Mouse (Mus musculus) midbrain, embryonic 12.5 days (tissue): ENCODE data around the gene Npy2r. TPM values are rescaled to one million over a fixed set of nuclear protein-coding genes. Genes with fewer than 3 reads are reported as not detected.

Experiments
- ATAC-seq: fragments of 200-750 bp; cut with Nextera tagmentation; 2 replicates; pipeline ENCODE4 v1.8.0; 2017; ENCODE audit warnings: low read depth, moderate TSS enrichment, moderate library complexity; ENCODE audit not compliant: low FRiP score
- H3K27ac ChIP-seq: fragments of 300-500 bp; sonication (generic); replicated peaks from 2 replicates; pipeline ENCODE4 v1.5.1; 2016; ENCODE audit warnings: mild to moderate bottlenecking
- H3K27me3 ChIP-seq: fragments of 300-500 bp; sonication (generic); 2 replicates; pipeline ENCODE4 v1.6.1; 2016; ENCODE audit warnings: mild to moderate bottlenecking
- H3K36me3 ChIP-seq: fragments of 300-500 bp; sonication (generic); 2 replicates; pipeline ENCODE4 v1.6.1; 2016
- H3K4me1 ChIP-seq: fragments of 300-500 bp; sonication (generic); 2 replicates; pipeline ENCODE4 v1.6.1; 2016
- H3K4me2 ChIP-seq: fragments of 300-500 bp; sonication (generic); replicated peaks from 2 replicates; pipeline ENCODE4 v1.6.1; 2016; ENCODE audit warnings: mild to moderate bottlenecking, moderate library complexity
- H3K4me3 ChIP-seq: fragments of 300-500 bp; sonication (generic); 2 replicates; pipeline ENCODE4 v1.5.1; 2016; ENCODE audit warnings: mild to moderate bottlenecking
- H3K9ac ChIP-seq: fragments of 300-500 bp; sonication (generic); replicated peaks from 2 replicates; pipeline ENCODE4 v1.6.1; 2016; ENCODE audit warnings: mild to moderate bottlenecking, moderate library complexity
- H3K9me3 ChIP-seq: fragments of 300-500 bp; sonication (generic); 2 replicates; pipeline ENCODE4 v1.6.1; 2016; ENCODE audit warnings: mild to moderate bottlenecking
- WGBS: fragments of 180-500 bp; shearing (Covaris S2); methylation state at CpG from one replicate; pipeline ENCODE4 v1.1.7; 2016; 5-methylcytosine and 5-hydroxymethylcytosine counted together
- polyA plus RNA-seq: library from polyadenylated mRNA; unstranded; fragments of >200 nt; fragmentation: Nextera tagmentation; extraction: Ambion mirVana; gene quantifications from 2 replicates; pipeline ENCODE4 v1.2.1, GENCODE M21; 2016

The Npy2r gene
- polyA plus RNA-seq = 0.13 and 0.24 TPM in 2 replicates

DNA sequence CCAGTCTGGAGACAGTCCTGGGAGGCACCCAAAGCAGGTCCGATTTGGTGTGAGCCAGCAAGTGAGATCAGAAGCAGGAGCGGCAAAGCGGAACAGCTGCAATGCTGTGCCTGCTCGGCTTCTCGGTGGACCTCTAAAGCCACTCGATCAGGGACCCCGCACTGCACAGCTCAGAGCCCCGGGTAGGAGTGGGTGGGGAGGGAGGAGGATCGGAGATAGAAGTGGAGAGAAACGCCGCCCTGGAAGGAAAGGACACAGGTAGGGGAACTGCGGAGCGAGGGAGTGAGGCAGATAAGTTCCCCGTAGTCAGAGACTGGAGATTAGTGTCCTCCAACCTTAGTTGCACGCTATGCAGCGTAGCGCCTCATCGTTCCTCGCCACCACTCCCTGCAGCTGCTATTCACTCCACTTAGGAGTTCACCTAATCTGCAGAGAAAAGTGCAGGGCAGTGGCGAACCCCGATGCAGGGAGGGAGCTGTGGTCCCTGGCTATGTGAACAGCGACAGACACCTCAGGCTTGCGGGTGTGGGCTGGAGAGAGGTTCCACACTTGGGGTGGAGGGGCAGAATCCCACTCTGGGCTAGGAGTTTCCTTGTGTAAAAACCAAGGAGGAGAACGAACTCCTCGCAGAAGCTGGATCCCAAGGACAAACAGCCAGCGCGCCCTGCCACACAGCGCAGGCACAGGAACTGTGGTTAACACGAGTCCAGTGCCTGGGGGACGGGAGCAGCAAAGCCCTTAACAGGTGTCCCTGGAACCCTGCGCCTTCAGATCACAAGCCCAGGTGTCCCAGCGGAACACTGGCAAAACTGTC lies at the start of gene Npy2r:
Gene Npy2r, minus strand, starts transcription at position 177 of the 814 bp plus-strand sequence.
- Histone ChIP-seq H3K4me2 (peak within 1 kb of the TSS; percentile 94), H3K36me3 (no peaks in the 10 kb centered on the region), H3K27me3 (peaks cover 30% of the 10 kb centered on the region), H3K4me1 (0 out of 2 replicates have a peak, but pooled peaks cover 13% of the 10 kb centered on the region), H3K9ac (peak within 1 kb of the TSS; percentile 57), H3K9me3 (no peaks in the 10 kb centered on the region), H3K4me3 (peak within 1 kb of the TSS; percentile 48), H3K27ac (no peak within 1 kb of the TSS)
- peak; percentile 79 for ATAC-seq
- WGBS = under 1% methylated on average over 32 of the region's 32 CpGs

GRCm38 (mm10) chr3:82557786-82558185 lies 9.9 kb upstream of the Npy2r start:
- Histone ChIP-seq H3K4me3 (no peak overlapping the region), H3K36me3 (no peaks in the 10 kb centered on the region), H3K4me1 (no peaks in the 10 kb centered on the region), H3K4me2 (no peak overlapping the region), H3K27me3 (no peaks in the 10 kb centered on the region), H3K9me3 (no peaks in the 10 kb centered on the region), H3K9ac (no peak overlapping the region), H3K27ac (no peak overlapping the region)
- ATAC-seq = no peak; the same call in 1 of the 2 replicates
- WGBS = 86% methylated on average over 3 of the region's 3 CpGs

- ATAC-seq = no peak
- Histone ChIP-seq H3K36me3 (no peaks in the 10 kb centered on the region), H3K9me3 (no peaks in the 10 kb centered on the region), H3K4me1 (no peaks in the 10 kb centered on the region), H3K4me3 (no peak overlapping the region), H3K4me2 (no peak overlapping the region), H3K27me3 (no peaks in the 10 kb centered on the region), H3K27ac (no peak overlapping the region), H3K9ac (no peak overlapping the region)
- 85% methylated on average over 2 of the region's 2 CpGs for WGBS
Measured at GRCm38 (mm10) chr3:82556311-82556828, 8.5 kb upstream of the Npy2r start.

- Histone ChIP-seq H3K27ac (no peak overlapping the region), H3K4me1 (0 out of 2 replicates have a peak, but pooled peaks cover 13% of the 10 kb centered on the region), H3K9me3 (no peaks in the 10 kb centered on the region), H3K27me3 (peaks cover 30% of the 10 kb centered on the region), H3K36me3 (no peaks in the 10 kb centered on the region), H3K4me3 (no peak overlapping the region), H3K4me2 (no peak overlapping the region), H3K9ac (no peak overlapping the region)
- no peak for ATAC-seq
- 87% methylated on average over 5 of the region's 5 CpGs for WGBS
Measured at GRCm38 (mm10) chr3:82549932-82550331, 2.0 kb upstream of the Npy2r start.

DNA sequence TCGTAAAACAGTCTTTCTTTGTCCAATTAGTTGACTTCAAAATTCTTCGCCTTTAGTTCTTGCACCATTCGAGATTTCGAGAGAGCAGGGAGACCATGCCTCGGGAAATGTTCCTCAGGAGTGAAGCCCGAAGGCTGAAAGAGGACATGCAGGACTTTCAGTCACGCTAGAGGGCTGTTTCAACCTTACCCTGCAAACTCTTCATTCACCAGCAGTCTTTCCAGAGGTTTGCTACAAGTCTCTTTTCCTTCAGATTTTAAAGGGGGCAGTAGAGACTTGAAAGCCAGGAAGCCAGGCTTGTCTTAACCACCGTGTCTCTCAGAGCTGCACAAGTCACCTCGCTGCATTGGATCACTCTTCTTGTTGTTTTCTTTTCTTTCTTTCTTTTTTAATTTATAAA lies 869 bp upstream of the Npy2r start:
- peak overlapping the region; percentile 48 for H3K4me3 ChIP-seq
- 2% methylated on average over 9 of the region's 9 CpGs for WGBS
- ATAC-seq = 0 out of 2 replicates have a peak, but pooled peaks have one; percentile 34
- H3K4me2 ChIP-seq = peak overlapping the region; percentile 94
- H3K4me1 ChIP-seq = 0 out of 2 replicates have a peak, but pooled peaks cover 13% of the 10 kb centered on the region
- no peaks in the 10 kb centered on the region for H3K36me3 ChIP-seq
- no peaks in the 10 kb centered on the region for H3K9me3 ChIP-seq
- H3K27me3 ChIP-seq = peaks cover 30% of the 10 kb centered on the region
- H3K9ac ChIP-seq = peak overlapping the region; percentile 57
- H3K27ac ChIP-seq = no peak overlapping the region

DNA sequence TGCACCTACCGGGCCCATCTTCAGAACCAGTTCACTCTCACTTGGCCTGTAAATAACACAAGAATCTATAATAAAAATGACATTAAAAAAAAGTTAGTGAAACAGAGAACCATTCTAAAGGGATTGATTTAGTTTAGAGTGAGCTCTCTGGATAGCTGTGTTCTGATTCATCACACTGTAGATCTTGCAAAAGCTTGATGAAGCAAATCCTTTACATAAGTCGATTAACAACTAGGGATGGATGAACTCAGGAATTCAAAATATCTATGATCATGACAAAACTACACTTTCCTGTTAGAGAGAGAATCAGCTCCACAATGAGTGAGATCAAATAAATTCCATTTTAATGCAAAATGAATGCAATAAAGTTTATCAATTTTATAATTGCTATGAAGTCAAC lies 6.4 kb downstream of the Npy2r start:
- 90% methylated on average over 2 of the region's 2 CpGs for WGBS

DNA sequence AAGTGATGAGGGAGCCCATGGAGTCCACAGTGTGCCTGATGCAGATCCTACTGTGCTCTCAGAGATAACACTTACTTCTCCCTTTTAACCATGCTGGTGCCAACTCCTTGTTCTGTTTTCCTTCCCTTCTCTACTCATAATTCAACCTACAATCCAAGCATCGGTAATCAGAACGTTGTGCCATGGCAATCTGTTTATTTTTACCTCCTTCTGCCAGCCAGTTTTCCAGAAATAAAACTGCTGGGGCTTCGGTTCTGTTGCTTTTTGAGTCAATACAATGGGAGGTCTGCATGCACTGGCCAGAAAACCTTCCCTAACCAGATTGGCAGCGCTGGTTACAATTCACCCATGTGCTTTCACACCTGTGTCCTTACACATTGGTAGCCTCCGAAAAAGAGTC lies 7.9 kb downstream of the Npy2r start:
- Histone ChIP-seq H3K4me3 (no peak overlapping the region), H3K4me2 (no peak overlapping the region), H3K36me3 (no peaks in the 10 kb centered on the region), H3K9me3 (no peaks in the 10 kb centered on the region), H3K27ac (no peak overlapping the region), H3K4me1 (no peaks in the 10 kb centered on the region), H3K9ac (no peak overlapping the region), H3K27me3 (no peaks in the 10 kb centered on the region)
- no peak for ATAC-seq
- WGBS = 86% methylated on average over 5 of the region's 5 CpGs

More for the DNA sequence above, 6.4 kb downstream of the Npy2r start:
- no peak overlapping the region for H3K9ac ChIP-seq
- H3K36me3 ChIP-seq = no peaks in the 10 kb centered on the region
- H3K27ac ChIP-seq = no peak overlapping the region
- H3K9me3 ChIP-seq = no peaks in the 10 kb centered on the region
- ATAC-seq = no peak
- H3K4me2 ChIP-seq = no peak overlapping the region
- no peak overlapping the region for H3K4me3 ChIP-seq
- H3K4me1 ChIP-seq = no peaks in the 10 kb centered on the region
- peaks cover 5% of the 10 kb centered on the region for H3K27me3 ChIP-seq

GRCm38 (mm10) chr3:82524792-82525191 lies 23.1 kb downstream of the Npy2r start:
- H3K36me3 ChIP-seq = no peaks in the 10 kb centered on the region
- H3K4me3 ChIP-seq = no peak overlapping the region
- H3K27me3 ChIP-seq = no peaks in the 10 kb centered on the region
- 100% methylated on average over 1 of the region's 1 CpGs for WGBS
- no peak overlapping the region for H3K9ac ChIP-seq
- no peak overlapping the region for H3K27ac ChIP-seq
- no peak overlapping the region for H3K4me2 ChIP-seq
- no peaks in the 10 kb centered on the region for H3K9me3 ChIP-seq
- ATAC-seq = no peak
- no peaks in the 10 kb centered on the region for H3K4me1 ChIP-seq

GRCm38 (mm10) chr3:82498006-82498405 lies 49.9 kb downstream of the Npy2r start:
- H3K27ac ChIP-seq = no peak overlapping the region
- H3K9me3 ChIP-seq = no peaks in the 10 kb centered on the region
- H3K4me3 ChIP-seq = no peak overlapping the region
- no peaks in the 10 kb centered on the region for H3K27me3 ChIP-seq
- WGBS = 91% methylated on average over 4 of the region's 4 CpGs
- no peak overlapping the region for H3K4me2 ChIP-seq
- H3K36me3 ChIP-seq = no peaks in the 10 kb centered on the region
- no peak for ATAC-seq
- H3K9ac ChIP-seq = no peak overlapping the region
- H3K4me1 ChIP-seq = no peaks in the 10 kb centered on the region

Other genes with a start within 250 kb of the Npy2r start
- 17.4 and 20.3 TPM in 2 replicates for gene Map9, start 190.0 kb downstream of the Npy2r start, polyA plus RNA-seq